Mouse (Mus musculus): Measurements from ENCODE around the gene Pgm1. TPM values are rescaled to one million over a fixed set of nuclear protein-coding genes. Genes with fewer than 3 reads are reported as not detected.

Pgm1 gene
- total and polyA plus RNA-seq, 3 experiments: 47.2 to 102 (median 66.8) TPM

- Histone ChIP-seq H3K4me3 (ENCODE audit: low read depth, low read length) (no peak overlapping the region), H3K9me3 (replicated peaks) (no peaks in the 10 kb centered on the region), H3K36me3 (replicated peaks) (no peaks in the 10 kb centered on the region), H3K4me1 (ENCODE audit: insufficient read depth, low read depth, low read length) (no peaks in the 10 kb centered on the region), H3K27me3 (ENCODE audit: insufficient read depth, low read length) (peaks cover 3% of the 10 kb centered on the region)
- TF ChIP-seq CTCF (IDR thresholded peaks at IDR 0.05; ENCODE audit: low read depth, low read length) (no peak), POLR2AphosphoS5 (IDR thresholded peaks at IDR 0.05; ENCODE audit: insufficient replicate concordance, low read depth, low read length) (no peak), GATA2 (IDR thresholded peaks at IDR 0.05; ENCODE audit: borderline replicate concordance, low read depth, low read length) (no peak), GATA1 (IDR thresholded peaks at IDR 0.05; ENCODE audit: borderline replicate concordance, low read length) (no peak), TAL1 (conservative IDR thresholded peaks at IDR 0.05; ENCODE audit: low read depth, low read length) (no peak)
- no peak for DNase-seq (ENCODE audit: low spot score)
- no peak for ATAC-seq (ENCODE audit: extremely low read depth, insufficient number of reproducible peaks, low FRiP score, poor library complexity, severe bottlenecking)
Measured at GRCm38 (mm10) chr4:100009211-100009678, 80.0 kb downstream of the Pgm1 start.

- ATAC-seq (ENCODE audit: extremely low read depth, insufficient number of reproducible peaks, low FRiP score, poor library complexity, severe bottlenecking): no peak
- no peak overlapping the region for H3K4me3 ChIP-seq (ENCODE audit: low read depth, low read length)
- no peak for DNase-seq (ENCODE audit: low spot score)
Measured at GRCm38 (mm10) chr4:100010916-100011315, 81.7 kb downstream of the Pgm1 start.

DNA sequence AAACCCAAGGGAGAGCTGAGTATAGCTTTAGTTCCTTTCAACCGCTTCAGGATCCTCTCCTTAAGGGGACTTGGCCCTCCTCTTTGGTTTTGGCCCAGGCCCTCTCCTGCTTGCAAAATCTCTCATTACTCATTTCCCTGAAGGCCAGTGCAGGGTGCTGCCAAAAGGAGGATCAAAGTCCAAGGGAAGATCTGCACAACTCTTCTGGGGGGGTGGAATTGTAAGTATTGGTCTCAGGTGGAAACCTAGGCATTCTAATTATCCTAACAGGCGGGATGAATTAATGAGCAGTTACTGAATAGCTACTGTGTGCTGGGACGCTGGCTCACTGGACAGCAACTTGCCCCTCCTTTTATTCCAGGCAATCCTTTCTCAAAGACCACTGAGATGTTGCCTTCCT is 82.3 kb downstream of the Pgm1 start:
- Histone ChIP-seq H3K4me1 (ENCODE audit: insufficient read depth, low read depth, low read length) (no peaks in the 10 kb centered on the region), H3K27me3 (ENCODE audit: insufficient read depth, low read length) (peaks cover 3% of the 10 kb centered on the region), H3K4me3 (ENCODE audit: low read depth, low read length) (no peak overlapping the region), H3K36me3 (replicated peaks) (no peaks in the 10 kb centered on the region), H3K9me3 (replicated peaks) (no peaks in the 10 kb centered on the region)
- no peak for DNase-seq (ENCODE audit: low spot score)
- no peak for TF ChIP-seq POLR2AphosphoS5 (IDR thresholded peaks at IDR 0.05; ENCODE audit: insufficient replicate concordance, low read depth, low read length)
- TF ChIP-seq TAL1 (conservative IDR thresholded peaks at IDR 0.05; ENCODE audit: low read depth, low read length): no peak
- TF ChIP-seq GATA2 (IDR thresholded peaks at IDR 0.05; ENCODE audit: borderline replicate concordance, low read depth, low read length): no peak
- no peak for TF ChIP-seq GATA1 (IDR thresholded peaks at IDR 0.05; ENCODE audit: borderline replicate concordance, low read length)
- TF ChIP-seq CTCF (IDR thresholded peaks at IDR 0.05; ENCODE audit: low read depth, low read length): no peak
- ATAC-seq (ENCODE audit: extremely low read depth, insufficient number of reproducible peaks, low FRiP score, poor library complexity, severe bottlenecking): no peak

More at GRCm38 (mm10) chr4:100010916-100011315, 81.7 kb downstream of the Pgm1 start:
- Histone ChIP-seq H3K27me3 (ENCODE audit: insufficient read depth, low read length) (peaks cover 3% of the 10 kb centered on the region), H3K9me3 (replicated peaks) (no peaks in the 10 kb centered on the region), H3K36me3 (replicated peaks) (no peaks in the 10 kb centered on the region), H3K4me1 (ENCODE audit: insufficient read depth, low read depth, low read length) (no peaks in the 10 kb centered on the region)
- no peak for TF ChIP-seq CTCF (IDR thresholded peaks at IDR 0.05; ENCODE audit: low read depth, low read length)
- no peak for TF ChIP-seq GATA1 (IDR thresholded peaks at IDR 0.05; ENCODE audit: borderline replicate concordance, low read length)
- no peak for TF ChIP-seq POLR2AphosphoS5 (IDR thresholded peaks at IDR 0.05; ENCODE audit: insufficient replicate concordance, low read depth, low read length)
- no peak for TF ChIP-seq GATA2 (IDR thresholded peaks at IDR 0.05; ENCODE audit: borderline replicate concordance, low read depth, low read length)
- no peak for TF ChIP-seq TAL1 (conservative IDR thresholded peaks at IDR 0.05; ENCODE audit: low read depth, low read length)

GRCm38 (mm10) chr4:100012361-100013035 is 83.3 kb downstream of the Pgm1 start:
- TF ChIP-seq POLR2AphosphoS5 (IDR thresholded peaks at IDR 0.05; ENCODE audit: insufficient replicate concordance, low read depth, low read length): no peak
- no peak for TF ChIP-seq CTCF (IDR thresholded peaks at IDR 0.05; ENCODE audit: low read depth, low read length)
- no peak for TF ChIP-seq TAL1 (conservative IDR thresholded peaks at IDR 0.05; ENCODE audit: low read depth, low read length)
- TF ChIP-seq GATA1 (IDR thresholded peaks at IDR 0.05; ENCODE audit: borderline replicate concordance, low read length): no peak
- TF ChIP-seq GATA2 (IDR thresholded peaks at IDR 0.05; ENCODE audit: borderline replicate concordance, low read depth, low read length): no peak
- no peak for ATAC-seq (ENCODE audit: extremely low read depth, insufficient number of reproducible peaks, low FRiP score, poor library complexity, severe bottlenecking)
- DNase-seq (ENCODE audit: low spot score): no peak

DNA sequence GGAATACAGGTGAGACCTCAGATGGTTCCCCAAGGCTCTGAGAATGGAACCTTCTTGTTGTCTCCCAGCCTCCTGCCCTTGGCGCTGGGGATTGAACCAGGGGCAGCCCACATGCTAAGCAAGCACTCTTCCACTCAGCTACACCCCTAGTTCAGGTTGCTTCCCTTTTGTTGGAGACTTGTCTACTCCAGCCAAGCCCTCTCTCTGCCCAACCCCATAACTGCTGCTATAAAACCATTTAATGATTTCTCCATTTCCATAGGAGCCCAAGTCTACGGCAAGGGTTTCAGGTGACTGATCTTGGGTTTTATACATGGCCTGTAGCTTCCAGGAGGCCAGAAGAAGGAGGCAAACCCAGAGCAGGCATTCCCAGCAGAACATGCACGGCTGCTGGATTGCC is 98.6 kb downstream of the Pgm1 start:
- TF ChIP-seq POLR2AphosphoS5 (IDR thresholded peaks at IDR 0.05; ENCODE audit: insufficient replicate concordance, low read depth, low read length): no peak
- no peak for TF ChIP-seq GATA1 (IDR thresholded peaks at IDR 0.05; ENCODE audit: borderline replicate concordance, low read length)
- H3K36me3 ChIP-seq (replicated peaks): no peaks in the 10 kb centered on the region
- peaks cover 8% of the 10 kb centered on the region for H3K4me1 ChIP-seq (ENCODE audit: insufficient read depth, low read depth, low read length)
- no peak overlapping the region for H3K4me3 ChIP-seq (ENCODE audit: low read depth, low read length)
- no peak for ATAC-seq (ENCODE audit: extremely low read depth, insufficient number of reproducible peaks, low FRiP score, poor library complexity, severe bottlenecking)
- no peaks in the 10 kb centered on the region for H3K9me3 ChIP-seq (replicated peaks)
- no peaks in the 10 kb centered on the region for H3K27me3 ChIP-seq (ENCODE audit: insufficient read depth, low read length)
- no peak for DNase-seq (ENCODE audit: low spot score)

More at GRCm38 (mm10) chr4:100012361-100013035, 83.3 kb downstream of the Pgm1 start:
- no peak overlapping the region for H3K4me3 ChIP-seq (ENCODE audit: low read depth, low read length)
- peaks cover 3% of the 10 kb centered on the region for H3K27me3 ChIP-seq (ENCODE audit: insufficient read depth, low read length)
- H3K4me1 ChIP-seq (ENCODE audit: insufficient read depth, low read depth, low read length): no peaks in the 10 kb centered on the region
- no peaks in the 10 kb centered on the region for H3K9me3 ChIP-seq (replicated peaks)
- H3K36me3 ChIP-seq (replicated peaks): no peaks in the 10 kb centered on the region

GRCm38 (mm10) chr4:100028641-100029040 is 99.4 kb downstream of the Pgm1 start:
- Histone ChIP-seq H3K9me3 (replicated peaks) (no peaks in the 10 kb centered on the region), H3K4me3 (ENCODE audit: low read depth, low read length) (no peak overlapping the region), H3K27me3 (ENCODE audit: insufficient read depth, low read length) (no peaks in the 10 kb centered on the region), H3K4me1 (ENCODE audit: insufficient read depth, low read depth, low read length) (peaks cover 8% of the 10 kb centered on the region), H3K36me3 (replicated peaks) (no peaks in the 10 kb centered on the region)
- ATAC-seq (ENCODE audit: extremely low read depth, insufficient number of reproducible peaks, low FRiP score, poor library complexity, severe bottlenecking) (peak; percentile 58; the same call in 1 of the 2 replicates), DNase-seq (ENCODE audit: low spot score) (peak; percentile 16)
- TF ChIP-seq GATA2 (IDR thresholded peaks at IDR 0.05; ENCODE audit: borderline replicate concordance, low read depth, low read length): no peak
- no peak for TF ChIP-seq POLR2AphosphoS5 (IDR thresholded peaks at IDR 0.05; ENCODE audit: insufficient replicate concordance, low read depth, low read length)
- TF ChIP-seq CTCF (IDR thresholded peaks at IDR 0.05; ENCODE audit: low read depth, low read length): peak; percentile 21; the same call in 1 of the 2 replicates

Measured in G1E (cell line).